Mouse (Mus musculus) liver, embryonic 14.5 days (tissue): ENCODE measurements around the gene Cables2. TPM values are rescaled to one million over a fixed set of nuclear protein-coding genes. Genes with fewer than 3 reads are reported as not detected.

ENCODE experiments used
- ATAC-seq: fragments of 200-750 bp; cut with Nextera tagmentation; 2 replicates; pipeline ENCODE4 v1.8.0; 2017; ENCODE audit warnings: moderate number of reproducible peaks, mild to moderate bottlenecking, moderate library complexity; ENCODE audit not compliant: insufficient read depth
- DNase-seq, 3 experiments: peaks; one replicate each; pipeline ENCODE4 v3.0.0-alpha.2; 2012 to 2013; ENCODE audit warnings: low read depth in 3 of 3, low spot score in 3 of 3
- H3K27ac ChIP-seq: fragments of 300-500 bp; sonication (generic); 2 replicates; pipeline ENCODE4 v1.5.1; 2014; ENCODE audit warnings: moderate library complexity, mild to moderate bottlenecking, control low read depth, inconsistent platforms
- H3K27me3 ChIP-seq: fragments of 300-500 bp; sonication (generic); 2 replicates; pipeline ENCODE4 v1.6.1; 2014; ENCODE audit warnings: mild to moderate bottlenecking, low read length, moderate library complexity; ENCODE audit not compliant: control insufficient read depth, insufficient read depth
- H3K36me3 ChIP-seq: fragments of 300-500 bp; sonication (generic); replicated peaks from 2 replicates; pipeline ENCODE4 v1.6.1; 2014; ENCODE audit warnings: low read depth; ENCODE audit not compliant: control insufficient read depth, insufficient read depth
- H3K4me1 ChIP-seq, 2 experiments: fragments of 200-500 bp in 1 of 2; fragments of 300-500 bp in 1 of 2; sonication (generic) in 1 of 2; replicated peaks; 2 replicates each; pipeline ENCODE4 v1.6.1; 2012 to 2014; ENCODE audit warnings: antibody characterized with exemption in 1 of 2, inconsistent platforms in 1 of 2, low read length in 1 of 2; ENCODE audit not compliant: control insufficient read depth in 2 of 2, insufficient read depth in 2 of 2
- H3K4me2 ChIP-seq: fragments of 300-500 bp; sonication (generic); 2 replicates; pipeline ENCODE4 v1.6.1; 2014; ENCODE audit warnings: low read depth, mild to moderate bottlenecking, control low read depth, moderate library complexity
- H3K4me3 ChIP-seq, 2 experiments: fragments of 200-500 bp in 1 of 2; fragments of 300-500 bp in 1 of 2; sonication (generic) in 1 of 2; 2 replicates each; pipeline ENCODE4 v1.5.1; 2012 to 2014; ENCODE audit warnings: low read depth in 2 of 2, low read length in 2 of 2, mild to moderate bottlenecking in 2 of 2, control low read depth in 1 of 2, inconsistent platforms in 1 of 2, moderate library complexity in 1 of 2; ENCODE audit not compliant: insufficient read depth in 1 of 2
- H3K9ac ChIP-seq: fragments of 300-500 bp; sonication (generic); replicated peaks from 2 replicates; pipeline ENCODE4 v1.6.1; 2014; ENCODE audit warnings: mild to moderate bottlenecking, control low read depth, moderate library complexity
- H3K9me3 ChIP-seq: fragments of 300-500 bp; sonication (generic); 2 replicates; pipeline ENCODE4 v1.6.1; 2016; ENCODE audit warnings: low read length, mixed read lengths; ENCODE audit not compliant: control insufficient read depth
- CTCF ChIP-seq: IDR thresholded peaks from 2 replicates; pipeline ENCODE4 v1.5.1; 2016; ENCODE audit warnings: antibody characterized with exemption, low read depth, control low read depth
- EP300 ChIP-seq: IDR thresholded peaks from 2 replicates; pipeline ENCODE4 v1.6.1; 2016; ENCODE audit warnings: antibody characterized with exemption, low read depth
- WGBS: fragments of 180-500 bp; shearing (Covaris S2); extraction: QIAGEN DNeasy Blood & Tissue Kit; methylation state at CpG from one replicate; pipeline ENCODE4 v1.1.7; 2014; ENCODE audit not compliant: insufficient replicate concordance; 5-methylcytosine and 5-hydroxymethylcytosine counted together
- polyA plus RNA-seq, 2 experiments: library from polyadenylated mRNA; depleted of rRNA in 1 of 2; stranded (reverse) in 1 of 2; unstranded in 1 of 2; fragments of >200 nt; fragmentation: Nextera tagmentation in 1 of 2; extraction: Ambion mirVana in 1 of 2; gene quantifications; 2 replicates each; pipeline versions ENCODE4 v1.2.1 to v1.2.3; 2012 to 2014

Gene Cables2
- polyA plus RNA-seq, 2 experiments = 3.3 to 5.6 TPM

GRCm38 (mm10) chr2:180250930-180251611 is 22.2 kb downstream of the Cables2 start:
- Histone ChIP-seq H3K4me1 (peaks cover 0 to 12% of the 10 kb centered on the region in 2 experiments; a peak in 3 of 4 replicates), H3K27me3 (no peaks in the 10 kb centered on the region), H3K9me3 (no peaks in the 10 kb centered on the region), H3K9ac (no peak overlapping the region), H3K36me3 (no peaks in the 10 kb centered on the region), H3K27ac (no peak overlapping the region), H3K4me3 (no peak overlapping the region), H3K4me2 (no peak overlapping the region)
- DNase-seq = peak; percentile 63 to 71 (median 66)
- peak; percentile 75 for ATAC-seq
- TF ChIP-seq CTCF (peak; percentile 98), EP300 (no peak)
- WGBS = 23% methylated on average over 11 of the region's 11 CpGs

GRCm38 (mm10) chr2:180248947-180249660 is 24.2 kb downstream of the Cables2 start:
- Histone ChIP-seq H3K4me2 (no peak overlapping the region), H3K9me3 (no peaks in the 10 kb centered on the region), H3K9ac (no peak overlapping the region), H3K4me1 (peaks cover 0 to 10% of the 10 kb centered on the region in 2 experiments; a peak in 2 of 4 replicates), H3K4me3 (no peak overlapping the region), H3K27ac (no peak overlapping the region), H3K27me3 (no peaks in the 10 kb centered on the region), H3K36me3 (no peaks in the 10 kb centered on the region)
- ATAC-seq (peak; percentile 40), DNase-seq (no peak)
- 57% methylated on average over 9 of the region's 9 CpGs for WGBS
- no peak for TF ChIP-seq CTCF
- no peak for TF ChIP-seq EP300

- ATAC-seq (no peak), DNase-seq (no peak)
- peaks cover 0 to 10% of the 10 kb centered on the region in 2 experiments; a peak in 2 of 4 replicates for H3K4me1 ChIP-seq
- H3K9me3 ChIP-seq = no peaks in the 10 kb centered on the region
- 73% methylated on average over 5 of the region's 5 CpGs for WGBS
- no peak overlapping the region for H3K27ac ChIP-seq
- H3K4me3 ChIP-seq = no peak overlapping the region
- H3K9ac ChIP-seq = no peak overlapping the region
- no peaks in the 10 kb centered on the region for H3K27me3 ChIP-seq
- no peak for TF ChIP-seq EP300
- no peaks in the 10 kb centered on the region for H3K36me3 ChIP-seq
- no peak overlapping the region for H3K4me2 ChIP-seq
Observed at GRCm38 (mm10) chr2:180247916-180248315, 25.4 kb downstream of the Cables2 start.

- ATAC-seq (no peak), DNase-seq (no peak)
- H3K27me3 ChIP-seq = no peaks in the 10 kb centered on the region
- WGBS = 68% methylated on average over 4 of the region's 4 CpGs
- H3K4me1 ChIP-seq = peaks cover 3 to 9% of the 10 kb centered on the region in 2 experiments; a peak in 2 of 4 replicates
- no peaks in the 10 kb centered on the region for H3K36me3 ChIP-seq
- no peak for TF ChIP-seq EP300
- no peak for TF ChIP-seq CTCF
- no peak overlapping the region for H3K9ac ChIP-seq
- H3K27ac ChIP-seq = no peak overlapping the region
- H3K9me3 ChIP-seq = no peaks in the 10 kb centered on the region
- no peak overlapping the region for H3K4me2 ChIP-seq
- H3K4me3 ChIP-seq = no peak overlapping the region
Observed at GRCm38 (mm10) chr2:180243108-180243507, 30.2 kb downstream of the Cables2 start.

- Histone ChIP-seq H3K4me3 (no peak overlapping the region), H3K4me2 (no peak overlapping the region), H3K36me3 (no peaks in the 10 kb centered on the region), H3K9me3 (no peaks in the 10 kb centered on the region), H3K9ac (no peak overlapping the region), H3K27ac (no peak overlapping the region), H3K4me1 (peaks cover 35 to 42% of the 10 kb centered on the region in 2 experiments), H3K27me3 (no peaks in the 10 kb centered on the region)
- no peak for ATAC-seq
- whole genome bisulfite sequencing = 11% methylated on average over 5 of the region's 5 CpGs
- peak in 1 of 3 experiments; percentile 53 for DNase-seq
- TF ChIP-seq CTCF = no peak
- TF ChIP-seq EP300 = 0 out of 2 replicates have a peak, but pooled peaks have one; percentile 24
Observed at GRCm38 (mm10) chr2:180238591-180238990, 34.7 kb downstream of the Cables2 start.
